Mouse (Mus musculus) cerebellum, adult 2 months (tissue): Measurements from ENCODE around the gene Med7.
"Not testable (repeated sequence)": the region's sequence is repeated elsewhere in the genome, so short reads cannot be mapped to it uniquely, and the experiment has no call there.

Experiments
- CTCF ChIP-seq: fragments of 200-500 bp; IDR thresholded peaks from 2 replicates; pipeline ENCODE4 v1.5.1; 2011; ENCODE audit warnings: low read depth, mild to moderate bottlenecking, control low read depth, low read length, moderate library complexity, borderline replicate concordance; ENCODE audit not compliant: insufficient read depth
- POLR2A ChIP-seq: fragments of 200-500 bp; IDR thresholded peaks from 2 replicates; pipeline ENCODE4 v1.6.1; 2011; ENCODE audit warnings: low read length, control low read depth, borderline replicate concordance; ENCODE audit not compliant: insufficient read depth

DNA sequence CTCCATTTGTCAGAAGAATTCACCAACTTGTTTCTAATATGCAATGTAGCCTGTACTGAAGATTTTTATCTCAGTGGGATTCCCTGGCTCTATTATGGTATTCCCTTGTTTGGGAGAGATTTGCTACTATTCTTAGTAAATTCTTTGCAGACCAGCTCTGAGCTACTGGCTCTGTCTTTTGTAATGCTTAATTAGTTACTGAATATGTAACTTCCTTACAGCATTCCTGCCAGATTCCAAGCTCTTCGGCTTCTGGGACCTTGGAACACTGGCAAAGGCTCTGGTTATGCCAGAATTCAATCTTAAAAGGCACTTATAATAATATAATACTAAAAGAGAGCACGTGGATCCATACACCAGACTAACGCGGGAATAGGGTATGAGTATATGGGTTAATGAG is 8.6 kb upstream of the Med7 start:
- not testable (repeated sequence) for TF ChIP-seq CTCF, POLR2A
